Mouse (Mus musculus) neutrophil, adult 5-6 weeks (primary cell): Measurements from ENCODE around the gene Tff3. TPM values are rescaled to one million over a fixed set of nuclear protein-coding genes. Genes with fewer than 3 reads are reported as not detected.

Experiments used
- ATAC-seq: fragments of 151-379, 151-347 bp; 2 replicates; pipeline ENCODE4 v1.8.0; 2017; ENCODE audit warnings: mild to moderate bottlenecking, moderate TSS enrichment; ENCODE audit not compliant: insufficient number of reproducible peaks, poor library complexity, low FRiP score, severe bottlenecking; ENCODE audit errors: extremely low read depth
- total RNA-seq: library from RNA; stranded (forward); fragments of 200-1000 nt; gene quantifications from 2 replicates; pipeline ENCODE4 v1.2.3, GENCODE M21; 2017

The Tff3 gene
- total RNA-seq, 1 experiment from 2014 or later, result not detected

DNA sequence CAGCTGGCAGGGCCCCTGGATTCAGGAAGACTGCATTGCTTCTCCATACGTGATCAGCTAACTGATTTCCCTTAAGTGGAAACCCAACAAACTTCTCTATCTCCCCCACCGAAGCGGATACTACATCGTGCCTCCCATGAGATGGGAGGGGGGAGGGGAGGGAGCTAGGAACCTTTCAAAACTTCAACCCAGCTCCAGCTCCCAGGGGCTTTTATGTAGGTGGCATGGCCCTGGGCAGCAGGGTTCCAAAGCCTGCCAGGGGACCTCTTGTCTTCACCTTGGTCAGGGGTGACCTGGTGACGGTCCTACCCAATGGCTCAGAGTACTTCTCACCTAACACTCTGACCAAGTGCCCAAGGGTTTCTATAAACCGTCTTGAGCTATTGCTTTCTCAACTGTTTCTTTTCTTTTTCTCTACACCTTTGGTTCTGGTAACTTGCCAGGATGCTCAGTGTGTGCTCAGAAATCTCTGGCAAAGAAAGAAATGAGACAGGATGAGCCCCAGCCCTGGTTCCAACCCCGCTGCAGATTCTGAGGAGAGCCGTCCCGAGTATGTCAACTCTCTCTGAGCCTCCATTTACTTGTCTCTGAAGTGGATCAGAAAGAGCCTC lies 633 bp downstream of the Tff3 start:
- no peak for ATAC-seq

GRCm38 (mm10) chr17:31125548-31126266 lies 3.7 kb downstream of the Tff3 start:
- ATAC-seq, result no peak

DNA sequence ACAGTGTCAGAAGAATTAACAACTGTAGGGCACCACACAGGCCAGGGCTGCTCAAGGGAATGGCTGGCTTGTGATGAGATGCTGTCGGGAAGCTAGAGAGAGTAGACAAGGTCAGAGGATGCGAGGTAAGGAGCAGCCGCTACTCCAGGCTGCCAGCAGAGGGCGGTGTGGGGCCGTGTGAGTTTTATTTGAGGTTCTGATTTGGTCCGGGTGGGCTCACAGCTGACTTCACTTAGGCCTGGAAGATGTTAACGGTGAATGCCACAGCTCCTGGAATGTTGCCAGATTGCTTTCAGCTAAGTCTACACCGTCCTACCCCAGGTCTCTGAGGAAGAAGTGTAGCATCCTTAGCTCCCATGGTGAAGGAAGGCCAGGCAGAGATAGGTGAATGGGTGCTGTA lies 7.5 kb downstream of the Tff3 start:
- ATAC-seq, result 0 out of 2 replicates have a peak, but pooled peaks have one; percentile 28

DNA sequence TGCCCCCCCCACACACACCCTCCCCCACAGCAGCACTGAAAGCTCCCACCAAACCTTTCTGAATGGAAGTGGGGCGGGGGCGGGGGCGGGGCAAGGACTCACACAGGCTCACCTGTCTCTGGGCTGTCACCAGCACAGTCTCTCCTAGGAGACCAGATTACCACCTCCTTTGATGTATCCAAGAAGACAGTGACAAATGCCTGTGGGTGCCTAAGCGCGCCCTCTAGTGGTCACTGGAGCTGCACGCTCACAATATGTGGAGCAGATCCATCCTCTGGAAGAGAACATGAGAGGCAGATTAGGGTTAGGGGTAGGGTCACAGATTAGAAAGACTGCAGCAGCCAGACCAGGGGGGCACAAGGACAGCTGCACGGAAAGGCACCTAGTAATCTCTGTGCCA lies 10.0 kb downstream of the Tff3 start:
- peak; percentile 62 for ATAC-seq

- ATAC-seq, result no peak
Measured at GRCm38 (mm10) chr17:31117946-31118345, 11.5 kb downstream of the Tff3 start.

DNA sequence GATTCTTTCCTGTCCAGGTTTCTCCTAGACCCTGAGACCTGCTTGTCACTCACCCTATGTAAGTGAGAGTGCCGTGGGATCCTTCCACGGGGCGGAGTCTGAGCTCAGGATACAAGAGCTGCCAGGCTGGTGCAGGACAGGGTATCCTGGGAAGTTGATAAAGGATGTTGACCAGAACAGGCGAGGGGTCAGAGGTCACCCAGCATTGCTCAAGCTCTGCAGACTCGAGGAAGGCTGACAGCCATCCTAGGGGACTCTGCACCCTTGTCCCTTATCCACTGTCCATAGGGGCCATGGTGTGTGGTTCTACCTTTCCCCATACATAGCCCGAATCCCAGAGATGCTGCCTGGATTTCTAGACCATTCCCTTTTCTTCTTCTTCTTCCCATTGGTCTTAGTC lies 13.4 kb downstream of the Tff3 start:
- no peak for ATAC-seq

DNA sequence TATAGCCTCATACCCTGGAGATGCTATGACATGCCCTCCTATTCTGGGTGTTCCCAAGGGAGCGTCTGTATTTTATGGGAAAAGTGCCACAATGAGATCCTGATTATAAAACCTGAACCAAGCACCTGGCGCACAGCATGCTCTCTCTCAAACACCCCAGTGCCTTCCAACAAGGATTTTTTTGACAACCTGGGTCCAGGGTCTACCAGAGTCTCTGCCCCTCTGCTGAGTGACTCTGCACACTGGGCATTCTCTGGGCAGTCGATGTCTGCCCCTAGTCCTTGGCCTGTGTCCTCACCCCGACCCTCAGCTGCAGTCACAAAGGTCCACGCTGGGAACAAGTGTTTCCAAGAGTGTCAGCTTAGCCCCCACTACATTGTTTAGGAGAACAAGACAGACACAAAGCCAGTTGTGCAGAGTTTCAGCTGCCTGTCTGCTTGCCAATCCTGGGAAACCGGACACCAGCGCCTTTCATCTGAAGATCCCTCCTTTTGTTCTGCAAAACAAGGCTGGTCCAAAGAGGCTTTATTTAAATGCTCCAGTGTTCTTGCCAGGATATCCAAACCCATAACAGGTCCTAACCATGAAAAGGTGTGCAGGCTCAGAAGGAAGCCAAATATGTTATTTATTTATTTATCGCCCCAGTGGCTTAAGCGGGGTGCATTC lies 16.1 kb downstream of the Tff3 start:
- no peak for ATAC-seq

GRCm38 (mm10) chr17:31108388-31108787 lies 21.1 kb downstream of the Tff3 start:
- no peak for ATAC-seq

DNA sequence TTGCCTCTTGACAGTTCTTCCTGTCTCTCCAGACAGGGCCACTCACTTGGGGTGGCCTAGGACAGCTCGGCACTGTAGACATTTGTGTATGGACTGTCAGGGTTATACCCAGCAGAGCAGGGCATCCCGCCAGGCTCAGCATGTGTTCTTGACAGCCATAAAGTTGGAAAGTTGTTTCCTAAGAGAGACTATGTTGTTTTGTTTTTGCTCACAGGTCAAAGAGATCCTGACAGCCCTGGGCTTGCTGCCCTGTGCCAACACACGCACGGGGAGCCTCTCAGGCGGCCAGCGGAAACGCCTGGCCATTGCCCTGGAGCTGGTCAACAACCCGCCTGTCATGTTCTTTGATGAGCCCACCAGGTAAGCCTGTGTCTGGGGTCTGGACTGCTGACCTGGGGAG lies 25.6 kb downstream of the Tff3 start:
- no peak for ATAC-seq

DNA sequence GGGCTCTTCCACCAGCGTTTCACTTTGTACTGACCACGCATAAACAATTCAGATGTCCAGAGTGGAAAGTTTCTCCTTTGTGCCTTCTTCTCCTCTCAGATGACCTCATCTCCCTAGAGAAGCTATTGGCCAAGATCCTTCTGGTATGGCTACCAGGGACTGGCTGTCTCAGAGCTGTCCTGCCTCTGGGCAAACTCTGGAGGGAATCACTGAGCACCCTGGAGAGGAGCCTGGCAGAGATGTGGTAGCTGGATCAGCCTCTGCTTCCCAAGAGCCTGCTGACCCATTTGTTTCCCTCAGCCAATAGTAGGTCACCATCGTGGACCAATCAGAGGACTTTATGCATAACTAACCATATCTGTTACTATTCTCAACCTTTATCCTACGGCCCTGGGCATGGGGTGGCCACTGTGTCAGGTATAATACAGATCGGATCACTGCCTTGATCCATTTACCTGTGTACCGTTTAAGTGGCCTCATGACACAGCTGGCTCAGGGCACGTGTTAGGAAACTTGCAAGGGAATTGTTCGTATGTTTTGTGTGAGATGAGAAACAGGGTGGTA lies 26.4 kb downstream of the Tff3 start:
- no peak for ATAC-seq

DNA sequence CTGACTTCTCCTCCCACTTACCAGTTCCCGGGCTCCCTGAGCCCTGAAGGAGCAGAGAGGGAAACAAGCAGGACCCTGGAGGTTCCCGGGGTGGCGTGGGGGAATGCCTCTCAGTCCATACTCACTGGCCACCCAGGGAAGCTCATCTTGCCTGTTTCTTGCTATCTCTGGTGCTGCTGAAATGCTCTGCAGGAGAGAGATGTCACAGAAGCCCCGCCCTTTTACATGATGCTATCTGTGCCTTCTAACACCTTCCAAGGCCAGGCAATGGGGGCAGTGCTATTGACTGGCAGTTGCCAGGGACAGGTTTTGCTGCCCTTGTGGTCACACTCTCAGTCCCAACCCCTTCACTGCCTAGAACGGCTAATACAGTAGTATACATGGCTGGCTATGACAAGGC lies 30.7 kb downstream of the Tff3 start:
- ATAC-seq, result no peak

DNA sequence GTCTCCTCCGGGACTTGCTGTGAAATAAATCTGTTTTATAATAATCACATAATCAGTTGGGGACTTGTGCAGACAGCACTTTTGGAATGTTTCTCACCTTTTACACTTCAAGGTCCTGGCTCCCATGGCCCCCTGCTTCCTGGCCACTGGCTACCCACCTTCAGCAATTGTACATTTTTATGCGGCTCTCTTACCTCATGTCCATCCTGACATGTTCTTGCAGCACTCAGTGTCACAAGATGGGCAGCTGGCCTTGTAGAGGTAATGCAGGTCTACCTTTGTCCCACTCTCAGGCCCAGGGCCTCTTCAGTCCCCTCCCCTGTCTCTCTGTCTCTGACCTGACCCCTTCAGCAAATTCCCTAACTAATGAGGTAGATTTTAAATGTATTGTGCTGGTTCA lies 32.6 kb downstream of the Tff3 start:
- ATAC-seq, result no peak

DNA sequence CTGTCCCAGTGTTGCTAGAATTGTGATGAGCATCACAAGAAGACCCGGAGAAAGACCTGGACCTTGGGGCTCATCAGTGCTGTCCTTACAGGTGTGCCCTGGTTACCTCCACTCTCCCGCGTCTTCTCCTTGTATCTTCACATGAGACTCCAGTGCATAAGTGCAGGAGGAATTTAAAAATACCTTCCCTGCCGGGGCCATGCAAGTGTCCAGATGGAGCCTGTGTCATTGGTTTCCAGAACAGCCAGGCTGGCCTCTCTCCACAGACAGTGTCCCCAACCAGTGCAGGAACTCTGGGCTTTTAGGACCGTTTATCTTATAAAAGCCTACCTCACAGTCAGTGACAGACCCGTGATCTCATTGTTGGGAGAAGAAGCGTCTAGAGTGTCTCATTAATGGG lies 33.9 kb downstream of the Tff3 start:
- no peak for ATAC-seq

DNA sequence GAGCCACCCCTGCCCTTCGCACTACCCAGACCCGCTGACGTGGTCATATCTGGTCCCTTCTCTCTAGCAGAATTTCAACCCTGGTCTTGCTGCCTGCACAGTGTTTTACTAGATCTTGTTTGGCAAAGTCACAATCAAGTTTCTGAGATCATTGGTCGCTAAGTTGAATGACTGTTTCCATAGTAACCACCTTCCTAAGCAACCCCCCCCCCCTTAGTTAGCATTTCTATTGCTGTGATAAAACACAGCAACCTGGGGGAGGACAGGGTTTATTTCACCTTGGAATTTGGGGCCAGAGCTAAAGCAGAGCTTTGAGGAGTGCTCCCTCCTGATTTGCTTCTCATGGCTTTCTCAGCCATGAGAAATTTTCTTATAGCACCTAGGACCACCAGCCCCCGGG lies 34.7 kb downstream of the Tff3 start:
- ATAC-seq, result no peak

GRCm38 (mm10) chr17:31091023-31091735 lies 38.3 kb downstream of the Tff3 start:
- ATAC-seq, result no peak

DNA sequence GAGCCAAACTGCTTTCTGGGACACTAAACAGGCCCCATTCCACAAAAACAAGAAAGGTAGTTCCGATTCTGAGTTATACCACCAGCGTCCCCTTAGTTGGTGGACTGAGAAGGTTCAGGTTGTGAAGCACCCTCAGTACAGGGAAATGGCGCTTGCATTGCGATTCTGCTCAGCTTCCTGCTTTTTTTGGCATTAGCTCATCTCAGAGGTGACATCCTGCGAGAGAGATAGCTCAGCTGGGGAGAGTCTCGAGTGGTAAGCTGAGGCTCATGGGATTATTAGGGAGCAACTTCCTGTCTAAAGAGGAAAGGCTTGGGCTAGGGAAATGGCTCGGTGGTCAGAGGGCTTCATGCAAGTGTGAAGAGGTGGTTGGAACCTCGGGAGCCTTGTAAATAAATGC lies 39.6 kb downstream of the Tff3 start:
- ATAC-seq, result no peak

DNA sequence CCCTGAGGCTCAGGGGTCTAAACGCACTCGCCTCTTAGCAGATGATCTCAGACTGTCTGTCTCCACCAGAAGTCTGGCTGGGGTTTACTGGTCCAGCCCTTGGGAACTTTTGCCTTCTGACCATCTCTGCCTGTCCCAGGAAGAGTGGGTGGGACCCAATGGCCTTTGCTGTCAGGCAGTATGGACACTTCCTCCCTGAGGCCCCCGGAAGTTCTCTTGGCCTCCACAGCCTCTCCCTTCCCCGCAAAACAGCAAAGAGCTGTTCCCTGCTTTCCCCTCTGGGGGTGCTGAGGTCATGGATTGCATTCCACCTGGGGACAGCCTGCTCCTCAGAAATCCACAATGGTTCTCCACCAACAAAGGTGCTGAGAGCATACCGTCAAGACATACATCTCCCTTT lies 40.7 kb downstream of the Tff3 start:
- no peak for ATAC-seq

- no peak for ATAC-seq
Measured at GRCm38 (mm10) chr17:31086196-31086595, 43.2 kb downstream of the Tff3 start.

GRCm38 (mm10) chr17:31085519-31085918 lies 43.9 kb downstream of the Tff3 start:
- ATAC-seq, result no peak
